Mouse (Mus musculus) hindbrain, embryonic 14.5 days (tissue): ENCODE measurements around the gene Gm10663. TPM values are rescaled to one million over a fixed set of nuclear protein-coding genes. Genes with fewer than 3 reads are reported as not detected.

Experiments used
- ATAC-seq: fragments of 200-750 bp; cut with Nextera tagmentation; 2 replicates; pipeline ENCODE4 v1.8.0; 2017; ENCODE audit warnings: moderate number of reproducible peaks, mild to moderate bottlenecking, moderate TSS enrichment, moderate library complexity; ENCODE audit not compliant: low FRiP score
- DNase-seq: peaks from one replicate; pipeline ENCODE4 v3.0.0-alpha.2; 2015; ENCODE audit warnings: low spot score
- H3K27ac ChIP-seq: fragments of 300-500 bp; sonication (generic); 2 replicates; pipeline ENCODE4 v1.5.1; 2014; ENCODE audit warnings: mild to moderate bottlenecking, moderate library complexity
- H3K27me3 ChIP-seq: fragments of 300-500 bp; sonication (generic); 2 replicates; pipeline ENCODE4 v1.6.1; 2014; ENCODE audit warnings: mild to moderate bottlenecking, low read length, mixed read lengths; ENCODE audit not compliant: control insufficient read depth, insufficient read depth
- H3K36me3 ChIP-seq: fragments of 300-500 bp; sonication (generic); replicated peaks from 2 replicates; pipeline ENCODE4 v1.6.1; 2014; ENCODE audit not compliant: control insufficient read depth, insufficient read depth
- H3K4me1 ChIP-seq: fragments of 300-500 bp; sonication (generic); replicated peaks from 2 replicates; pipeline ENCODE4 v1.6.1; 2014; ENCODE audit warnings: antibody characterized with exemption, low read length, mixed read lengths; ENCODE audit not compliant: control insufficient read depth, insufficient read depth
- H3K4me2 ChIP-seq: fragments of 300-500 bp; sonication (generic); replicated peaks from 2 replicates; pipeline ENCODE4 v1.6.1; 2014; ENCODE audit warnings: mild to moderate bottlenecking, moderate library complexity
- H3K4me3 ChIP-seq: fragments of 300-500 bp; sonication (generic); replicated peaks from 2 replicates; pipeline ENCODE4 v1.5.1; 2014; ENCODE audit warnings: mild to moderate bottlenecking, low read length
- H3K9ac ChIP-seq: fragments of 300-500 bp; sonication (generic); 2 replicates; pipeline ENCODE4 v1.6.1; 2014
- H3K9me3 ChIP-seq: fragments of 300-500 bp; sonication (generic); 2 replicates; pipeline ENCODE4 v1.6.1; 2016; ENCODE audit warnings: low read length; ENCODE audit not compliant: control insufficient read depth
- WGBS: fragments of 180-500 bp; shearing (Covaris S2); extraction: QIAGEN DNeasy Blood & Tissue Kit; methylation state at CpG from one replicate; pipeline ENCODE4 v1.1.7; 2014; 5-methylcytosine and 5-hydroxymethylcytosine counted together
- polyA plus RNA-seq: library from polyadenylated mRNA; unstranded; fragments of >200 nt; fragmentation: Nextera tagmentation; extraction: Ambion mirVana; gene quantifications from 2 replicates; pipeline ENCODE4 v1.2.1, GENCODE M21; 2014

Gene Gm10663
- polyA plus RNA-seq, 1 experiment from 2014 or later, result not detected

- Histone ChIP-seq H3K4me2 (no peak overlapping the region), H3K27ac (no peak overlapping the region)
Measured at GRCm38 (mm10) chr8:65068473-65068819, 6.4 kb upstream of the Gm10663 start.

GRCm38 (mm10) chr8:65070996-65071395 lies 3.8 kb upstream of the Gm10663 start:
- H3K36me3 ChIP-seq, result no peaks in the 10 kb centered on the region
- no peak for DNase-seq
- H3K27me3 ChIP-seq, result no peaks in the 10 kb centered on the region
- H3K4me3 ChIP-seq, result no peak overlapping the region
- no peaks in the 10 kb centered on the region for H3K9me3 ChIP-seq
- WGBS, result 80% methylated on average over 4 of the region's 4 CpGs
- H3K4me2 ChIP-seq, result no peak overlapping the region
- no peak overlapping the region for H3K27ac ChIP-seq
- H3K9ac ChIP-seq, result no peak overlapping the region
- no peaks in the 10 kb centered on the region for H3K4me1 ChIP-seq
- ATAC-seq, result no peak

More at GRCm38 (mm10) chr8:65068473-65068819, 6.4 kb upstream of the Gm10663 start:
- DNase-seq (no peak), ATAC-seq (no peak)
- H3K27me3 ChIP-seq, result no peaks in the 10 kb centered on the region
- no peaks in the 10 kb centered on the region for H3K4me1 ChIP-seq
- no peaks in the 10 kb centered on the region for H3K36me3 ChIP-seq
- H3K9ac ChIP-seq, result no peak overlapping the region
- H3K4me3 ChIP-seq, result no peak overlapping the region
- 70% methylated on average over 4 of the region's 4 CpGs for WGBS
- no peaks in the 10 kb centered on the region for H3K9me3 ChIP-seq

GRCm38 (mm10) chr8:65080731-65081130 lies 5.9 kb downstream of the Gm10663 start:
- no peak overlapping the region for H3K4me3 ChIP-seq
- H3K4me1 ChIP-seq, result no peaks in the 10 kb centered on the region
- H3K27ac ChIP-seq, result no peak overlapping the region
- no peak for ATAC-seq
- DNase-seq, result no peak
- H3K36me3 ChIP-seq, result no peaks in the 10 kb centered on the region
- no peaks in the 10 kb centered on the region for H3K9me3 ChIP-seq
- 81% methylated on average over 9 of the region's 9 CpGs for WGBS
- H3K9ac ChIP-seq, result no peak overlapping the region
- H3K27me3 ChIP-seq, result no peaks in the 10 kb centered on the region
- no peak overlapping the region for H3K4me2 ChIP-seq

- Histone ChIP-seq H3K27ac (no peak overlapping the region), H3K4me3 (no peak overlapping the region), H3K27me3 (no peaks in the 10 kb centered on the region), H3K9me3 (no peaks in the 10 kb centered on the region), H3K36me3 (no peaks in the 10 kb centered on the region), H3K9ac (no peak overlapping the region), H3K4me2 (no peak overlapping the region), H3K4me1 (no peaks in the 10 kb centered on the region)
- 67% methylated on average over 2 of the region's 2 CpGs for WGBS
- no peak for ATAC-seq
- DNase-seq, result no peak
Measured at GRCm38 (mm10) chr8:65085680-65086079, 10.8 kb downstream of the Gm10663 start.

- no peak overlapping the region for H3K9ac ChIP-seq
- ATAC-seq, result no peak
- H3K9me3 ChIP-seq, result no peaks in the 10 kb centered on the region
- no peak overlapping the region for H3K4me3 ChIP-seq
- no peaks in the 10 kb centered on the region for H3K36me3 ChIP-seq
- H3K27me3 ChIP-seq, result no peaks in the 10 kb centered on the region
- no peaks in the 10 kb centered on the region for H3K4me1 ChIP-seq
- no peak overlapping the region for H3K27ac ChIP-seq
- no peak for DNase-seq
- no peak overlapping the region for H3K4me2 ChIP-seq
- WGBS, result 80% methylated on average over 8 of the region's 8 CpGs
Measured at GRCm38 (mm10) chr8:65087711-65088110, 12.9 kb downstream of the Gm10663 start.

GRCm38 (mm10) chr8:65088120-65088519 lies 13.3 kb downstream of the Gm10663 start:
- Histone ChIP-seq H3K4me2 (no peak overlapping the region), H3K4me1 (no peaks in the 10 kb centered on the region), H3K9me3 (no peaks in the 10 kb centered on the region), H3K27me3 (no peaks in the 10 kb centered on the region), H3K4me3 (no peak overlapping the region), H3K36me3 (no peaks in the 10 kb centered on the region), H3K9ac (no peak overlapping the region), H3K27ac (no peak overlapping the region)
- 93% methylated on average over 12 of the region's 12 CpGs for WGBS
- ATAC-seq (no peak), DNase-seq (no peak)

- no peak overlapping the region for H3K4me2 ChIP-seq
- H3K27ac ChIP-seq, result no peak overlapping the region
- DNase-seq (no peak), ATAC-seq (no peak)
- WGBS, result 61% methylated on average over 7 of the region's 7 CpGs
- H3K36me3 ChIP-seq, result no peaks in the 10 kb centered on the region
- H3K4me1 ChIP-seq, result no peaks in the 10 kb centered on the region
- H3K4me3 ChIP-seq, result no peak overlapping the region
- no peaks in the 10 kb centered on the region for H3K27me3 ChIP-seq
- H3K9ac ChIP-seq, result no peak overlapping the region
- H3K9me3 ChIP-seq, result no peaks in the 10 kb centered on the region
Measured at GRCm38 (mm10) chr8:65089781-65090180, 14.9 kb downstream of the Gm10663 start.

GRCm38 (mm10) chr8:65097760-65098415 lies 23.1 kb downstream of the Gm10663 start:
- no peaks in the 10 kb centered on the region for H3K9me3 ChIP-seq
- DNase-seq, result no peak
- H3K27ac ChIP-seq, result no peak overlapping the region
- no peak overlapping the region for H3K9ac ChIP-seq
- ATAC-seq, result no peak
- H3K4me1 ChIP-seq, result no peaks in the 10 kb centered on the region
- H3K4me3 ChIP-seq, result no peak overlapping the region
- H3K27me3 ChIP-seq, result no peaks in the 10 kb centered on the region
- no peak overlapping the region for H3K4me2 ChIP-seq
- no peaks in the 10 kb centered on the region for H3K36me3 ChIP-seq
- WGBS, result 69% methylated on average over 7 of the region's 7 CpGs

- no peak for DNase-seq
- no peaks in the 10 kb centered on the region for H3K9me3 ChIP-seq
- 61% methylated on average over 3 of the region's 3 CpGs for WGBS
- no peak overlapping the region for H3K9ac ChIP-seq
- ATAC-seq, result no peak
- no peak overlapping the region for H3K27ac ChIP-seq
- no peaks in the 10 kb centered on the region for H3K4me1 ChIP-seq
- no peak overlapping the region for H3K4me3 ChIP-seq
- no peaks in the 10 kb centered on the region for H3K27me3 ChIP-seq
- H3K4me2 ChIP-seq, result no peak overlapping the region
- H3K36me3 ChIP-seq, result no peaks in the 10 kb centered on the region
Measured at GRCm38 (mm10) chr8:65099735-65100134, 24.9 kb downstream of the Gm10663 start.

GRCm38 (mm10) chr8:65103632-65104031 lies 28.8 kb downstream of the Gm10663 start:
- Histone ChIP-seq H3K27ac (no peak overlapping the region), H3K9me3 (no peaks in the 10 kb centered on the region)
- WGBS, result 55% methylated on average over 7 of the region's 7 CpGs

More at GRCm38 (mm10) chr8:65103632-65104031, 28.8 kb downstream of the Gm10663 start:
- no peak overlapping the region for H3K4me2 ChIP-seq
- H3K4me3 ChIP-seq, result no peak overlapping the region
- H3K9ac ChIP-seq, result no peak overlapping the region
- DNase-seq (no peak), ATAC-seq (0 out of 2 replicates have a peak, but pooled peaks have one; percentile 34)
- H3K4me1 ChIP-seq, result no peaks in the 10 kb centered on the region
- no peaks in the 10 kb centered on the region for H3K27me3 ChIP-seq
- no peaks in the 10 kb centered on the region for H3K36me3 ChIP-seq
